In genomic region chr17:75920240-75920639, GRCm38 (mm10) we compare ENCODE assay signal across 19 mouse cellular contexts.
"Had no signal": no experiment of that assay in that cellular context is flagged by ENCODE, and none has a peak within 500 bp of the region (broad histone marks: within the 10 kb centered on the region; RNA-seq: fewer than 3 reads in every experiment).

No protein-coding gene starts in this region.

- H3K4me2 ChIP-seq: lung, embryonic 14.5 days; midbrain, embryonic 12.5 days; neural tube, embryonic 13.5 days; neural tube, embryonic 15.5 days; stomach, embryonic 15.5 days had no signal

- H3K9me3 ChIP-seq: midbrain, embryonic 10.5 days; midbrain, embryonic 12.5 days; neural tube, embryonic 13.5 days; neural tube, embryonic 15.5 days; stomach, embryonic 15.5 days had no signal

- H3K27me3 ChIP-seq: midbrain, embryonic 12.5 days; neural tube, embryonic 13.5 days; neural tube, embryonic 15.5 days; stomach, embryonic 15.5 days had no signal

- H3K9ac ChIP-seq: lung, embryonic 14.5 days; midbrain, embryonic 12.5 days; neural tube, embryonic 13.5 days; neural tube, embryonic 15.5 days; stomach, embryonic 15.5 days had no signal

- H3K4me3 ChIP-seq: midbrain, embryonic 10.5 days; midbrain, embryonic 12.5 days; myocyte; neural tube, embryonic 13.5 days; neural tube, embryonic 15.5 days; stomach, embryonic 15.5 days had no signal

- ATAC-seq: midbrain, embryonic 16.5 days had no signal

- H3K27ac ChIP-seq: midbrain, embryonic 10.5 days; midbrain, embryonic 12.5 days; neural tube, embryonic 13.5 days; neural tube, embryonic 15.5 days; stomach, embryonic 15.5 days; stomach, postnatal 0 days had no signal

- H3K4me1 ChIP-seq: midbrain, embryonic 10.5 days; midbrain, embryonic 12.5 days; neural tube, embryonic 13.5 days; neural tube, embryonic 15.5 days; stomach, embryonic 15.5 days had no signal

- DNase-seq: lung, adult 18-20 months; lung, embryonic 14.5 days; lung, postnatal 10 days; lung, postnatal 4 days; midbrain, embryonic 14.5 days; retina, postnatal 1 day; right cerebral cortex, adult 18-20 months; right cerebral cortex, postnatal 25 days; thymus, adult 2 months; thymus, postnatal 25 days; thymus, postnatal 4 days had no signal

- H3K36me3 ChIP-seq: midbrain, embryonic 10.5 days; midbrain, embryonic 12.5 days; neural tube, embryonic 13.5 days; neural tube, embryonic 15.5 days; stomach, embryonic 15.5 days had no signal
